Mouse (Mus musculus) common myeloid progenitor, adult 5-6 weeks (primary cell): ENCODE measurements at regions not wholly inside any gene's neighbourhood (a gene's known extent, or its start where the extent isn't known, plus 50 kb on each side); places are given as distances from the start of the nearest gene placed in this dataset.
A peak's percentile ranks its signal among the peaks of the same experiment; 100 is the strongest.

Source experiments
- ATAC-seq: replicated peaks from 2 replicates; pipeline ENCODE4 v1.8.0; 2016; ENCODE audit warnings: low read depth, mild to moderate bottlenecking, moderate TSS enrichment, inconsistent platforms; ENCODE audit not compliant: poor library complexity, severe bottlenecking

DNA sequence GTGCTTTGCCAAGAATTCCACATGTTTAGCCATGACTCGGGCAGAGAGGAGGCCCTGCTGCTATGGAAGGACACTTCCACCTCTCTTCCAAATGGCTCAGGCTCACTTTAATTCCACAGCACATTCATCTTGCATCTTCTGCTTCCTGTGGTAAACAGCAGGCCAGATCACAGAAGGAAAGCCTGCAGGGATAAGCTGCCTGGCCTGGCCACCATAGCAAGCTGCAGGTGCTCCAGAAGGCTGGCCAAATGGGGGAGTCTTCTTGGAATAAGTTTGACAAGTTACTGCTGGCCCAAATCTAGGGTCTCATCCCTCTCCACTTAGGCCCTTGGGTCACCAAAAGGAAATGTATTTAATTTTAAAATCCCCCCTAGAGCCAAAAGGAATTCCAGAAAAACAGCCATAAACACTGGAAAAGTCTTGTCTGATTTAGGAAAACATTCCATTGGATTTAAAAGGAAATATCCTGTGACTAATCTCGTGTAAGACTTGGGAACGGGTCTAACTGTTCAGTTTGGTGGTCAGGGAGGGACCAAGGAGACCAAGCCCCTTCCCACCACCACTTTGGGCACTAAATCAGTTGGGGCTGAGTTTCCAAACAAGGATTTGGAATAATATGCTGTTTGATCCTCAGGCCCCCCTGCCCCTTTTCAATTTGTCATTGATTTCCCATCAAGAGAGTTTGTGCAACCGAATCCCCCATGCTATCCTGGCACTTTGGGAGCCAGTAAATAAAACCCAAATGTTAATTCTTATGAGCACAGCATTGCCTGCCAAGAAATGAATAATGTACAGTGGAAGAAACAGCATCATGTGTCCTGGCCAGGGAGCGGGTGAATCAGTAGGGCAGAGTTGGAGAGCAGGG is 117.6 kb upstream of the Habp2 start:
- ATAC-seq: no peak

DNA sequence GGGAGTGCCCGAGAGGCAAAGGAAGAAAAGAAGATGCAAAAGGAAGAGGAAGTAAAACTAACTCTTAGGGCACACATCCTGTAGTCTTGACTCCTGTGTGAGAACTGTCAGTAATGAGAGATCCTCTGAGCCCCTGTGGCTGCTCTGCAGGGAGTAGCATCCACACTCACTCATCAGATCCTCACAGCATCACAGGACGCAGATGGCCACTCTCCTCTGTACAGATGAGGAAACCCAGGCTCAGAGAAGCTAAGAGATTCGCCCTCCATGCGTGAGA is 117.0 kb upstream of the Habp2 start:
- ATAC-seq: peak; percentile 58; the same call in 1 of the 2 replicates

DNA sequence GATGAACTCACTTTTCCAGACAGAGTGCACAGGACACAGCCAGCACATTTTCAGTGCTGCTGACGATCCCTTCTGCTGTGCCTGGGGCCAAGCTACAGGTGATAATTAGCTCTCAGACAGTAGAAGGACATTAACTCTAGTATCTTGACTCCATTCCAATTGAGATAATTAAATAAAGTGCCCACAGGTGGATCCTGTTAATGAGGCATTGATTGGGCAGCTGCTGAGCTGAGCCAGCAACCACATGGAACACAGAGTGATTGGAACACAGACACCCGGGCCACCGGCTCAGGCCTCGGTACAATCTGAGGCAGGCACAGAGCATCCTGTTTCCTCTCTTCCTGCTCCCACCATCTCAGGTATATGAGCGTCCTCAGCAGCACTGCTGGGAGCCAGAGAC is 114.5 kb upstream of the Habp2 start:
- ATAC-seq: no peak

DNA sequence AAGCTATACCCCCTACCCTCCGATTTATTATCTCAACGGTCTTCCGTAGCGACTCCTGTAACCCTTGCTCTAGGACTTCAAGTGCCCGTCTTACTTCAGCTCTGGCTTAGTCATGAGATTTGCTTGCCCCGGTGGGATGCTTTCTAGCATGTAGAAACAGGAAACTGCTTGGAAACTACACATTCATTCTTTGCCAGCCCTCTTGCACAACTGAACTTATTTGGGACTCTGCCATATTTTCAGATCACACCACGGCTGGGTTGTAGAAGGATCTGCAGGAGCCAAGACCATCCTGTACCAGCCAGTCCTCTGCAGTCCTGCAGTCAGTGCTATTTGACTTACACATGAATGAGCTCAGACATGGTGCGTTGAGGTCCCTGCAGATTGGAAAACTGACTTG is 110.9 kb upstream of the Habp2 start:
- ATAC-seq: 0 out of 2 replicates have a peak, but pooled peaks have one; percentile 25

DNA sequence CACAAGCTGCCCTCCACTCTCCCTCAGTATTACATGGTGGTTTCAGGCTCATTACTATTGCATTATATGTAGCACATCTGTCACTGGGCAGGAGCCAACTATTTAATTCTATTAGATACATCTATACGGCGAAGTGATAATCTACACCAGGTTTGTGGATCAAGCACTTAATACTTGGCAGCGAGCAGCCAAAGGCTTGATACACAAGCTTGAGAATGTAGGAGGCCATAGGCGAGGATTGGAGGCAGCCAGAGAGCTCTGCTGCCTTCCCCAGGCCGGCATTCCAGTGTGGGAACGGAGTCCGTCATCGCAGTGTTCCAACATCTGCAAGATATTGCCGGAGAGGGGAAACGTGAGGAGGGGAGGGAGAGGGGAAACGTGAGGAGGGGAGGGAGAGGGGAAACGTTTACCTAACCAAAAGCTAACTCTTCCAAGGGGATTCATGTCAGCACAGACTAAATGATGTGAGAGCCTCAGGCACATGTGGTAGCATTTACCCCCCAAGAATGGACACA is 109.6 kb upstream of the Habp2 start:
- no peak for ATAC-seq

DNA sequence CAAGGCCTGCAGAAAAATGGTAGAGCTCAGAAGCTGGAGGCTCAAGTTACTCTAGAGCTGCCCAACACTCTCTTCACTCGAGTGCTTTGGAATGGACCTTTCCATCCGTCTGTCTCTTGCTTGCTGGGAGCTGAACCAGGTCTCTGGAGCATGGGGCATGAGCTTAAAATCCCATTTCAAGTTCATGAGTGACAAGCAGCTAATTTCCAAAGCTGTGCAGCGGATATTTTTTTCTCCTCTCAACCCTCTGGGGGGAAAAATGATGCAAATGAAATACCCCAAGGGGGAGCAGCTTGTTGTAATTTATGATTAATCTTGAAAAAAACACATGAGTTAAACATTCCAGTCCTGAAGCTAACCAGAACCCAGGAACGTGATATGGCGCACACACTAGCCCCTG is 101.2 kb upstream of the Habp2 start:
- ATAC-seq: no peak

DNA sequence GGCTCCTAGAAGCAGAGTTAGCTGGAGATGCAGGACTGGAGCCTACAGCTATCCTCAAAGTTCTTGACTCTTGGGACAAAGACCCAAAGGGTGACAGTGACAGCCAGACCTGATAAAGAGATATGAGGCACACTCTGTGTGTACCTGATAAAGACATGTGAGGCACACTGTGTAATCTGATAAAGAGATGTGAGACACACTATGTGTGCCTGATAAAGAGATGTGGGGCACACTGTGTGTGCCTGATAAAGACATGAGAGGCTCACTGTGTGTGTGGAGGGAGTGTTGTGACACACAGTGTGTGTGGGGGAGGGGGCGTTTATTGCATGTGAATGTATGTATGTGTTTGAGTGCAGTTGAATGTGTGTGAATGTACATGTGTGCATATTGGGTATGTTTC is 97.8 kb upstream of the Habp2 start:
- no peak for ATAC-seq

DNA sequence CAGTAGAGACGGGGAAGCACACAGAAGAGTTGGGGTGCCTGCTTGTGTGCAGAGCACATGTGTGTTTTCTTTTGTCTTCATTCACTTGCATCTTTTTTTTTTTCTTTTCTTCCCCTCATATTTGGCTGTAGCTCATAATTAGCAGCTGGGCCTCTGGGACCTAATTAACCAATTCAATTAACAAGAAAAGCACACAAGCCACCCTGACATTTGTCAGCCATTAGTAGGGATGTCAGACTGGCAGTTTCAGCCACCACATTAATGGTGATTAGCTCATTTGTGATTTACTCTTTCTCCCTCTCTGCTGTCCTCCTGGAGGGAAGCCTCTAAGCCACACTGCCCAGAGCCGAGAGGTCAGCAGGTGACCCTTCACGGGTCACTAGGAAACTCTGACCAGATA is 96.7 kb upstream of the Habp2 start:
- no peak for ATAC-seq

DNA sequence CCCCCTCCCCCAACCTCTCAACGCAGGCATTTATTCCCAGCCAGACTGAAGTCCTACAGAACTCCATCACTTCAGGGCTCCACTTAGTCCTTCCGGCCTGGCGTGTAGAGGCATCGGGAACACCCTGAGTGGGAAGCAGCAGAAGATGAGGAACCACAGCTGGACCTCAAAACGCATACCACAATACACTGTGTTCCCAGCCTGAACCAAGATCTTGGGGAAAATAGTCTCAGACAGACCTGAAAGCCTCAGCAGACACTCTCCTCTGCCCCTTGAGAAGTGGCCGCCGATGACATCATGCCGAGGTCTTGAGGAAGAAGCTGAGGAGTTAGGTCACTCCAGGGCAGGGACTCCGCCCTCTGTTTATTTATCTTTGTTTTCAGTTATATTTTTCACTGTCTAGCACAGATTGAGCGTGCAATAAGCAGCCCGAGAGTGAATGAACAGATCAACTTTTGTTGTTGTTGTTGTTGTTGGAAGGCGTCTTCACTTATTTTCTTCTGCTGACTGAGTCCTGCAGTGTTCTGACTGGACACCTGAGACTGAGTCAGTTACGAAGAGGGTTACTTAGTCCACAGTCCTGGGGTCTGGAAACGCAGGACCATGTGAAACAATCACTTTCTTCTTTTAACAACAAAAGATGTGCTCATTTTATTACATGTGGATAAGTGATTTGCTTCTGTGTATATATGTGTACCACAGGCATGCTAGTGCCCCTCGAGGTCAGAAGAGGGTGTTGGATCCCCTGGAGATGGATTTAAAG is 88.3 kb upstream of the Habp2 start:
- no peak for ATAC-seq

DNA sequence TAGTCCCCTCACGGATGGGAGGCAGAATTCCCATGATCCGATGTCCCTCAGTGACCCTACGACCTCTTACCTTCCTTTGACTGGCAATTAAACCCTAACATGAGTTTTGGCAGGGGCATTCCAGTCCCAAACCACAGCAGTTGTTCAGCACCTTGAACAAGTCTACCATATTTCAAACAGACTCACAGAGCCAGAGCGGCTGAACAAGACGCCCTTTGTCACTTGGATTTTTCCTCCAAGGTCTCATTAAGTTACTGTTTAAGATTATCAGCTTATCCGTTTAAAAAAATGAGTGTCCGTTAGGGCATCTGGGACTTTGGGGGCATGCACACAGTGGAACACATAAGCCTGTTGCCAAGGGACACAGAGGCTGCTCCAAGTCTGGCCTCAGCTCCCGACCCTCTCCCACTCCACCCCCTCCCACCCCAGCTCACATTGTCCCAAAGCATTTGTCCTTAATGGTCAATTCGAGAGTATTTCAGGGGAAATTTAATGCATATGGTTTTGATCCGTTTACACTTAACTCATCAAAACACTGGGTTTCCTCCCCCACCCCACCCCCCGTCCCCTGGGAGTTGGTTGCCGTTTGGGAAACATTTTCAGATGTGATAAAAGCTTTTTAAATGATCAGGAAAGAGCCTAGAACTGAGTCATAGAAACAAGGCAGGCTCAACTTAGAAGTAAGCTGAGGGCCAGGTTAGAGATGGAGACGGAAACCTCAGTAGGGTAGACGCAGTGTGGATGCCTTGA is 87.4 kb upstream of the Habp2 start:
- no peak for ATAC-seq

DNA sequence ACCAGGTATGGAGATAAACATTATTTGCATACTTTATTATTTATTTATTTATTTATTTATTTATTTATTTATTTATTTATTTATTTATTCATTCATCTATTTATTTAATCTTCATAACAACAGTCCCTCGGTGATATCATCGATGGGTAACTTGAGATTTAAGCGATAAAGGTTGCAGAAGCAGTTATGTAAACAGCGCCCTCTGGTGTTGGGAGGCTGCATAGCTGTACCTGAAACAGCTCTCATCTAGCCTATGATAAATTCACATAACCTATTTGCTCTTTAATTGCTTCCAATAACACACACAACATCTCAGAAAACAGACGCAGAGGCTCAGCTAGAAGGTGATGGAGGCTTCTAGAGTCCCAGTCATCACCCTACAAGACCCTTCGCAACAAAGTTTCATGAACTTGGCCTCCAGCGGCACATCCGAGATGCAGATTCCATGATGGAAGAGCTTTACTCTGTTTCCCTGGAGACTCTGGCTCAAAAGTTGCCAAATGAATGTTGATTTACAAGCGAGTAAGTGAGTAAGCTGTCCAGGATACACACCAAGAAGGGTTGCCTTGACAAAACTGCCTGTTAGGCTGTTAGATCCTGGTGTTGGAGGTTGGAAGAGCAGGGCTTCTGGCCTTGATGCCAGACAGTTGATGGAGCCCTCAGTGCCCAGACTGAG is 85.8 kb upstream of the Habp2 start:
- 0 out of 2 replicates have a peak, but pooled peaks have one; percentile 47 for ATAC-seq

DNA sequence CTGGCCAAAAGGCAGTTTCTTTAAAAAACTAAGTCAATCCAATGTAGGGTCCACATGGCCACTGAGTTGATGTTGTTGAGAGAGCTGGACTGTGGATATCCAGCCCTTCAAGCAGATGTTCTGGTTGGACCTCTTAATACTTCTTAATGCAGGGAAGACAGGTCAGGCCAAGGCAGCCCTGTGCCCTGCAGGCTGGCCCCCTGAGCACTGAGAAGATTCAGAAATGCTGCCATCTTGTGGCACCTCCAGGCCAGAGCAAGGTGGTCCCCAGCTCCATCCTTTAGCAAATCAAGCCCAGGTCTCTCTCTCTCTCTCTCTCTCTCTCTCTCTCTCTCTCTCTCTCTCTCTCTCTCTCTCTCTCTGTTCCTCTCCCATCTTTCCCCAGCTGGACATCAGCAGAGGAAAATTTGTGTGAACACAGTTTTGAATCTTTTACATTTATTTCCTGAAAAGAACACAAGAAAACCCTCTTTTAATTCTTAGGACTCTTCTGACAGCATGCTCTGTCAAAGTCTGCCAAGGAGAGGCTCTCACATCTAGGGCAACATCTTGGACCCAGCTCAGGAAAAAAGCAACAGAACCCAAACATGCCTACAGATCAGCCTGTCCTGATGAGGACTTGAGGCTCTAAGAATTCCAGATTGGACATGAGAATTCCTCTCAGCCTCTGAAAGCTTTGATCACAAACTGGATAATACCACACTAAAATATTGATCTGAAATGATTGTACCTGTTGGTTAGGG is 85.0 kb upstream of the Habp2 start:
- ATAC-seq: peak; percentile 87

DNA sequence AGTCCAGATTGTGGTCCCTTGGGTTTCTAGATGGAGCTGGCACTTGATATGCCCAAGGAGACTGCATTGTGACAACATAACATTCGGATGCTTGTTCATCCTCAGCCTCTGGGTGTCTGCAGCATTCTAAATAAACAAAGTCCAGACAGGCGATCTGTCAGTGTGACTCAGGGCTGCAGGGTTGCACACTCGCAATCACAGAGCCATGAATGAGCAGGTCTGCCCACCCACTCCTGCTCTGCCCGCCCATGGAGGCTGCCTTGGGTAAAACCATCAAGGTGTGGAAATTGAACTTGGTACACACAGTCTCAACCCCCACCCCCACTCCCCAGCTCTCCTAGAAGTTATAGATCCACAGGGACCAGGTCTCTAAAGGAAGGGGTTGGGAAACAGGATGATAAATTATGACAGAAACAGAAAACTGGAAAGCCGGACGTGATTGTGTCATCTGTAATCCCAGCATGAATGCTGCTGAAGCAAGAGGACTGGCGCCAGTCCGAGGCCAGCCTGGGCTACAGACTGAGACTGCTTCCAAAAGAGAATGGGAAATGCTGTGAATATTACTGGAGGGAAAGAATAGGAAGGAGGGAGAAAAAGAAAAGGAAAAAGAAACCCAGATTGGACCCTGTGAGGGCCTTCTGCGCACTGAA is 84.3 kb upstream of the Habp2 start:
- no peak for ATAC-seq

DNA sequence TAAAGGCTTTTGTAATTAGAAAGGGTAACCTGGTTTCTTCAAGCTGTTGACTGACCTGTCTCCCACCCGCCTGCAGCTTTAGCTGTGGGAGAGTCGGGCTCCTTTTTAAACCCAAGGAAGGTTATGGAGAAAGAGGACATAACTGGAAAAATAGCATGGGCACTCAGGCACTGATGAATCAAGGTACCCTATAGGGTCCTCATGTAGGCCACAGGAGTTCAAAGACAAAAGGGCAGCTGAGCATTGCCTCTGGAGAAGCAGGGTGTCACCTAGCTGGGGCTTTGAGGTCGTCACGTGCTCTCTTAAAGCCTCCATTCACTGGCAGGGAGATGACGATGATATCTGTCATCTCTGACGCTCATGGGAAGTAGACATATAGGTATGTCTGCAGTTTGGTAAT is 68.4 kb upstream of the Habp2 start:
- ATAC-seq: no peak

DNA sequence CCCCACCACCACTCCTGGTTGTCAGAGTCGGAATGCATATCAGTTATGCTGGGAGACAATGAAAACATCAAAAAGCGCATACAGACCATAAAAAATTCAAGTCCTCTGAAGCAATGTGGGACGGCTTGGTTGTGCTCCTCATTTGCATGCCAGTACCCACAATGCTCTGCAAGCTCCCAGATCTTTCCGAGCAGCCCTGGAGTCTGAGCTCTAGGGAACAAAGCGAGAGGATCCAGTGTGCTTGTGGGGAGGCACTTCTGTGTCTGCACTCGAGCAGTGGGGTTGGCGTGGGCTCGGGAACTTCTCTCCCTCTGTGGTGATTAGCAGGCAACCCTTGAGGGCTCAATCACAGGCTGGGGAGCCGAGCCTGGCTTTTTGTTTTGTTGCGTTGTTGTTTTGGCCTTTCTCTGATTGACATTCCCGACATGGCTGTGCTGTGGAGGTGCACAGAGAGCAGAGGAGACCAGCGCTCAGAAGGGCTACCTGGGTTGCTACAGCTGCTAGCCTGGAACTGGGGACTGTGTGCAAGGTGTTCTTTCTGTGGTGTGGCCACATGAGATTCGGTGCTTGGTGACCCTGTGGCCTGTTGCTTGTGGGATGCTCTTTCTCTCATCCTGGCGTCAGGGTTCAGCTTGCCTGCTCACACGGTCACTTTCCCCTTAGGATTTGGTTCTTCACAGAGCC is 66.1 kb upstream of the Habp2 start:
- no peak for ATAC-seq

DNA sequence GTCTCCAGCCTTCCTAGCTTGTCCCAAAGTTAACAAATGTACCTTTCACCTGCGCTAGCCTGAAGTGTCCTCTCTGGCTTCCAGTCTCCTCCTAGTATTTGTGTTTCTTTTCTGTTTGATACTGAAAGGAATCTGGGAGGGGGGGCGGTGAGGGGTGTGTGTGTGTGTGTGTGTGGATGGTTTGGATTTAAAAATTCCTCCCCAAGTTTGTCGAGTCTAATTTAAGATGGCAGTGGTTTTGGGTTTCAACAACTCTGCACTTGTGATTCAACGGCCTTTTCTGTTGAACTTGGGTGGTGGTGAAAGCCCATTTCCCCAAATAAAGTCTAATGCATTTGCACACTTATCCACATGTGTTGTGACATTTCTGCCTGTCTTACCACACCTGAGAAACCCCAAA is 64.4 kb upstream of the Habp2 start:
- ATAC-seq: no peak

DNA sequence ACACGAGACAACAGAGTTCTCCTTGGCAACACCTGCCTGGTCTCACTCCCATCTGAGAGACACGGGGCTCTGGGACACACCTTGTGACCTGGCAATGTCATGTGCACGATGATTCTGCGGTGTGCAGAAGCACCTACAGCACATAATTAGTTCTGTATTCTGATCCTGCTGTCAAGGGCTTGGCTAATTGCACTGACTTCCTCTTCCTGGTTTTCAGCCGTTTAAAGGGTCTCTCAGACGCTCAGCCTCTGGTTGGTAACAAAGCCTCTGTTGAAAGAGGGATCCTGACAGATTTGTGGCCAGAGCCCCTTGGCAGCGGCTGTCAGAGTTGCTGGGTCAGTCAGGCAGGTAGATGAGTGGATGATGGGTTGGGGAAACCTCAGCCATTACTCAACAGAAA is 61.9 kb upstream of the Habp2 start:
- no peak for ATAC-seq

DNA sequence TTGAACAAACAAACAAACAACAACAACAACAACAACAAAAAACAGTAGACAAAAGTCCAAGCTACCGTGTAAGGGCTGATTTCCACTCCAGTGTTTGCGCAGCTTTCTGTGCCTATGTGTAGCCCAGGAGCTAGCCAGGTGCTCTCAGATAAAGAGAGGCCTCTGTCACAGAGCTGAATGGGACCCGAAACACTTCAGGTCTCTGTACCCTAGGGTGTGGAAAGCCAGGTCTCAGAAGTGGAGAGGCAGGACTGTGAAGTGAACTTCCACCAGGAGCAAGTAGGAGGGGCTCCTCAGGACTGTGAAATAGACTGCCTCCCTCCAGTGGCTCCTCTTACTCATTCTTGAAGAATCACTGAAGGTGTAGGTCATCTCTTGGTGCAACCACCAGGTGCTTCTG is 61.4 kb upstream of the Habp2 start:
- no peak for ATAC-seq

DNA sequence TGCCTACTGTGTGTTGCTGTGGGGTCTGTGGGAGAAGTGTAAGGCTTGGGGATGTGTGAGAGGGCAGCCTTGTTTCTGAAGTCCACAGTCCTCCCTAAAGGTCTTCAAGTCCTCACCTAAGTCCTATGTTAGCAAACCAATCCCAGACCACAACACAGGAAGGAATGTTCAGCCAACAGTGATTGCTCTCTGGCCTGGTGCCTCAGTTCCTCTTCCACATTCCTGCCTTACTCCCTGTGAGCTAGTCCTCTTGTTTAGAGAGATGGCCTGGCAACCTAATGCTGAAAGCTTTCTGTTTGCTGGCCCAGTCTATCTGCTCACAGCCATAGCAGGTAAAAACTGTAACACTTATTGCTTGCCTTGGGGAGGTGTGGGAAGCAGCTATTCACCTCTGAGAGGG is 58.4 kb upstream of the Habp2 start:
- no peak for ATAC-seq
